Mouse (Mus musculus) G1E (cell line): ENCODE measurements around the gene Gfra1.

ENCODE experiments used
- CTCF ChIP-seq: IDR thresholded peaks from 2 replicates; pipeline ENCODE4 v1.5.1; 2012; ENCODE audit warnings: low read depth, low read length, inconsistent platforms, mixed read lengths
- GATA1 ChIP-seq: IDR thresholded peaks from 2 replicates; pipeline ENCODE4 v1.6.1; 2012; ENCODE audit warnings: borderline replicate concordance, low read length, inconsistent platforms, mixed read lengths
- TAL1 ChIP-seq: conservative IDR thresholded peaks from 2 replicates; pipeline ENCODE4 v1.6.1; 2012; ENCODE audit warnings: low read depth, low read length, inconsistent platforms, mixed read lengths

GRCm38 (mm10) chr19:58328014-58328413 is 127.7 kb downstream of the Gfra1 start:
- TF ChIP-seq CTCF: no peak
- no peak for TF ChIP-seq TAL1
- no peak for TF ChIP-seq GATA1
